Mouse (Mus musculus): ENCODE results near the gene Prcc. TPM values are rescaled to one million over a fixed set of nuclear protein-coding genes. Genes with fewer than 3 reads are reported as not detected.
A peak's percentile ranks its signal among the peaks of the same experiment; 100 is the strongest.

The Prcc gene
- 26.2 and 30.0 TPM in 2 replicates for polyA plus RNA-seq (2012; rRNA removed)

- peak; percentile 71 for DNase-seq (ENCODE audit: low spot score)
Measured at GRCm38 (mm10) chr3:87885281-87886003, at the start of gene Prcc. Gene Prcc (minus strand): TSS chr3:87885608.

DNA sequence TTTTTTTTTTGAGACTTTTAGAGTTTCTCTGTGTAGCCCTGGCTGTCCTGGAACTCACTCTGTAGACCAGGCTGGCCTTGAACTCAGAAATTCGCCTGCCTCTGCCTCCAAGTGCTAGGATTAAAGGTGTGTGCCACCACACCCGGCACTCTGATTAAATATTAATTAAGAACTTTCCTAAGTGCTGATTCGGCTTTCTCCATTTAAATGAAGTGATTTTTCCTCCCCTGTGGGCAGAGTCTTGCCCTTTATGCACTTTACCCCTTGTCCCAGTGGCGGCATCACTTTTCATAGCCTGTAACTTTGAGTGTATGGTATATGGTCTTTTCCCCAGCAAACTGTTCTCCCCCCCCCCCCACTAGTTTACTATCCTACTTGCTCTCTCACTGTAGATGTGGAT is 49.8 kb upstream of the Prcc start:
- no peak for DNase-seq (ENCODE audit: low spot score)

DNA sequence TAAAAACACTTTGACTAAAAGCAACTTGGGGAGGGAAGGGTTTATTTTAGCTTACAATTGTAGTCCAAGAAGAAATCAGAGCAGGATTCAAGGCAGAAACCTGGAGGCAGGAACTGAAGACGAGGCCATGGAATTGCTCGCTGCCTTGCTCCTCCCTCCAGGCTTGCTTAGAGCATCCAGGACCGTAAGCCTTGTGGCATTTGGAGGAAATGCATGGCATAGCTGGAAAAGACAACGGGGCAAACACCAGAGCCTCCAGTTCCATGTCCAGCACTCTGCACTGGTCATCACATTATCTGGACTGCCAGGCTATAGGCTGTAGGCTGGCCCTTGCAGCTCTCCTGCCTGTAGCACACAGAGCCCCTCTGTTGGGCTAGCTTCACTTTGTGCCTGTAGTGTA is 49.1 kb upstream of the Prcc start:
- DNase-seq (ENCODE audit: low spot score) = no peak

- DNase-seq (ENCODE audit: low spot score) = no peak
Measured at GRCm38 (mm10) chr3:87934026-87934425, 48.6 kb upstream of the Prcc start.

DNA sequence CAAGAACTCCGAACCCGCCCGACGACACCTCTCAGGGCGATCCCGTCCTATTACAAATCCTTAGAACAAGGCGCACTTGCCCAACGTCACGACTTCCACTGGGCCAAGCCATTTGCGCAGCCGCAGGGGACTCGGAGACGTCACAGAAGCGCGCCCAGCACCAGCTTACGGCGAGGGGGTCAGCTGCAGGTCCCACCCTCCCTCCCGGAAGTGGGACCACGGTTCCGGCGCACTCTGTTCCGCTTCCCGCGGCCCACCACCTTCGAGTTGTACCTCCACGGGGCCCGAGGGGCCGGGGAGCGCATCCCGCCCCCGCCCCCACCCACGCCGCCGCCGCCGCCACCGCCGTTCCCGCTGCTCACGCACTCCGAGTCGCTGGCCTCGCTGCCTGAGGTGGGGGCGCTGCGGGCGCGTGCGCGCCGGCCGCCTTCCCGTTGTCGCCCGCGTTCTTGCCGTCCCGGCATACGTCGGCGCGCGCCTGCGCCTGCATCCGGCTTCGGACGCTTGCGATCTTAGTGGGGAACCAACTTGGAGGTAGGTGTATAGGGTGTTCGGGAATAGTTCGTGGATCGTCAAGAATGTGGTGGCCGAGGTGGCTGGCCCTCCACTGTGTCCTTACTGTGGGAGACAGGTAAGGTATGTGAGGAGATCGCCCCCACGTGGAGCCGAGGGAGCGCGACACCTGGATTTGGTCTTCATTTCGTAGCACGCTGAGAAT is 44.8 kb upstream of the Prcc start, which contains the start of the genes Isg20l2 and Rrnad1:
Gene Isg20l2, plus strand, starts transcription at position 237 of the 718 bp plus-strand sequence.
Gene Rrnad1, minus strand, starts transcription at position 640 of the 718 bp plus-strand sequence.
- DNase-seq (ENCODE audit: low spot score) = peak; percentile 87

- DNase-seq (ENCODE audit: low spot score) = no peak
Measured at GRCm38 (mm10) chr3:87929341-87930077, 44.1 kb upstream of the Prcc start.

- DNase-seq (ENCODE audit: low spot score) = no peak
Measured at GRCm38 (mm10) chr3:87927452-87927851, 42.0 kb upstream of the Prcc start.

- DNase-seq (ENCODE audit: low spot score) = no peak
Measured at GRCm38 (mm10) chr3:87924996-87925395, 39.6 kb upstream of the Prcc start.

DNA sequence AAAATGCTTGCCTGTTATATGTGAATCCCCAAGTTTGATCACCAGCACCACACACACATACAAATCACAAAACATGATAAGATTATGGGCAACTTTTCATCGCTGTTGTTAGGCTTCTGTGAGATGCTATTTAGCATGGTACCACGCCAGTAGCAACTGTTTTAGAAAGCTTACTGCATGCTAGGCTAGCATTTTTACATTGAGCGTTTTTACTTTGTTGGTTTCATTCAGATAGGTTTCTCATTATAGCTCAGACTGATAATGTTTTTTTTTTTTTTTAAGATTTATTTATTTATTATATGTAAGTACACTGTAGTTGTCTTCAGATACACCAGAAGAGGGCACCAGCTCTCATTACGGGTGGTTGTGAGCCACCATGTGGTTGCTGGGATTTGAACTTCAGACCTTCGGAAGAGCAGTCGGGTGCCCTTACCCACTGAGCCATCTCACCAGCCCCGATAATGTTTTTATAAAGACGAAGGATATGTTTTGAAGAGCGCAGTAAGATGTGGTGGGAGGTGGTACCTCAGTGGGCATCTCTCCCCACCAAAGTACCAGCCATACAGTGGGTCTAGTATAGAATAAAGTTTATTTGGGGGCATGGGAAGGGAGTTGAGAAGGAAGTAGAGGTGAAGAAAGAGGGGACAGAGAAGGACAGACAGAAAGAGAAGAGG is 35.0 kb upstream of the Prcc start:
- no peak for DNase-seq (ENCODE audit: low spot score)

- DNase-seq (ENCODE audit: low spot score) = peak; percentile 45
Measured at GRCm38 (mm10) chr3:87919336-87920108, 34.1 kb upstream of the Prcc start, which contains the start of gene Mrpl24. Gene Mrpl24 (plus strand): TSS chr3:87919506.

DNA sequence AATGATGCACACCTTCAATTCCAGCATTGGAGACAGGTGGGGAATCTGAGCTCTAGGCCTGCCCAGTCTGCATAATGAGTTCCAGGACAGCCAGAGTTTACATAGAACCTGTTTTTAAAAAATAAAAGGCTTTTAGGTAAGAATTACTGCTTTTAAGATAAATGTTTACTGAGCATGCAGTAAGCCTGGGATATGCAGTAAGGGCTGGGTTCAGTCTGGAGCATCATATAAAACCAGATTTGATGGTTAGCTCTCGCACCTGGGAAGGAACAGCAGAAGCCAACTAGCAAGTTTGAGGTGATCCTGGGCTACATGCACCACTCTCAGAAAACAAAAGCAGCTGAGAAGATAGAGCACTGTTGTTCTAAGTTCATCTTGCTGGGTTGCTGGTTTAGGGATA is 33.1 kb upstream of the Prcc start:
- no peak for DNase-seq (ENCODE audit: low spot score)

DNA sequence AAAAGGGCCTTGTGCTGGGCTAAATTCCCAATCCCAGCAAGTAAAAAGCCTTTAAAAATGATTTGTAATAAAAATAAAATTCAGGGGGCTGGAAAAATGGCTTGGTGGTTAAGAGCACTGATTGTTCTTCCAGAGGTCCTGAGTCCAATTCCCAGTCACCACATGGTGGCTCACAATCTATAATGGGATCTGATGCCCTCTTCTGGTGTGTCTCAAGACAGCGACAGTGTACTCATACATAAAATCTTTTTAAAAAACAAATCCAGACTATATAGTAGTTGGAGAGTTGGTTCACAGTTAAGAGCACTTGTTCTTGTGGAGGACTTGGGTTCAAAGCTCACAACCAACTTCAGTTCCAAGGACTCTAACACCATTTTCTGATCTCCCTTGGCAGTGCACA is 31.6 kb upstream of the Prcc start:
- no peak for DNase-seq (ENCODE audit: low spot score)

- no peak for DNase-seq (ENCODE audit: low spot score)
Measured at GRCm38 (mm10) chr3:87913891-87914290, 28.5 kb upstream of the Prcc start.

DNA sequence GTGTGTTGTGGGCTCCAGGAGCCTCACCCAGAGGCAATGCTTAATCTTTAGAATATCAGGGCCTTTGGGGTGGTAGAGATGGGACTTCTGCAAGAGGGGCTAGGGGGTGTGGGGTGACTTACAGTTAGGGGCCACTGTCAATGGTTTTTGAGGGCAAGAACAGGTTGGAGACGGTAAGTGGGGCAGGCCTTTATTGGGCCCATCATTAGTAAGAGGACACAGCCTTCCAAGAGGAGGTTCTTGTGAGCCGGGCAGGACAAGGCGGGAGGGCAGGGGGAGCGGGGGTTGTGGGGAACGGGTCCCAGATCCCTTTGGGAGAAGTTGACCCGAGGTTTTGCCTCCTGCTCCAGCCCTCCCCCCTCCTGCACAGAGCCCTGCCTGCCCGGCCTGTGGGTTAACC is 28.1 kb upstream of the Prcc start:
- DNase-seq (ENCODE audit: low spot score) = no peak

- DNase-seq (ENCODE audit: low spot score) = peak; percentile 68
Measured at GRCm38 (mm10) chr3:87910573-87911141, 25.2 kb upstream of the Prcc start.

DNA sequence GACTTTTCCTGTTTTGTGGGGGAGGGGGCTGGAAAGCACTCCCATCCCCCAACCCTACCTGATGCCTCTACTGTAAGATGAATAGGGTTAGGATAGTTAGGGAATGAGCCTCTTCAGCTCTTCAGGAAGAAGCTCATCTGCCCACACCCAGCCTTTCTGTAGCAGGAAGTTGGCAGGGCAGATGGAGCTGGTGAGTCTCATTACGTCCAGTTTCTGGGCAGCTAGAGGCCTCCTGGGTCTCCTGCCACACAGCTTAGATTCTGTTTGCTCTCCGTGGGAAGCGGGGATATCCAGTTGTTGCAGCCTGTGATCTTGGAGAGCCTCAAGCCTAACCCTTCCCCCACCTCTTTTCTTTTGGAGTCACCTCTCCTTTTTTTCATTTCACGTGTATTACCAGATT is 24.5 kb upstream of the Prcc start:
- no peak for DNase-seq (ENCODE audit: low spot score)

DNA sequence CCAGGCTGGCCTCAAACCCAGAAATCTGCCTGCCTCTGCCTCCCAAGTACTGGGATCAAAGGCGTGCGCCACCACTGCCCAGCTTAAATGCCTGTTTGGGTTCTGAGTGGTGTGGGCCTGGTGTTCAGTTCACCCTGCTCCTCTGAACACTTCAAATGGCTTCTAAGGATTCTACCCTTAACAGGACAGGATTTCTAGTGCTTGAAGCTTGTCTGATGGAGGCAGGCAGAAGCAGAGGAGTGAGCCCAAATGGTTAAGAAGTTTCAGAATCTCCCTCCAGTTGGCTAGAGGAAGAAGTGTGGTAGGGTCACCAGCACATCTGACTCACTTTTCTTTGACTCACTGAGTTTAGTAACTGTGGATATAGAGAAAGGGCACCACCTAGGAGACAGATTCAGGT is 24.0 kb upstream of the Prcc start:
- DNase-seq (ENCODE audit: low spot score) = no peak

DNA sequence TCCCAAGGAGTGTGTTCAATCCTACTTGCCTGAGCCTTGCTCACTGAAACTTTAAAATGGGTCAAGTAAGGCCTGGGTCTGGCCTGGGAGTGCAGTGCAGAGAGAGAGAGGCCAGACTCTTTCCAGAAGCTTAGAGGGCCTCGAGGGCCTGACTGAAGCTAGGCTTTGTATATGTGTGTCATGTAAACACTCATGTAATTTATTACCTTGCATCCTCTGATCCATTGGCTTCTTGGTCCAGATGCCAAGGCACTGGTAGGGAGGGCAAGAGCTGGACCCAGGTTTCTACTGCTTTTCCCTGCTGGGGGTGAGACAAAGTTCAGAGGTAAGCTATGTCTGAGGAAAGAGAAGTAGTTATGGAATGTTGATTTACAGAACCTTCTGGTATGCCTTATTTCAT is 22.5 kb upstream of the Prcc start:
- DNase-seq (ENCODE audit: low spot score) = no peak

GRCm38 (mm10) chr3:87906981-87907857 is 21.8 kb upstream of the Prcc start:
- no peak for DNase-seq (ENCODE audit: low spot score)

DNA sequence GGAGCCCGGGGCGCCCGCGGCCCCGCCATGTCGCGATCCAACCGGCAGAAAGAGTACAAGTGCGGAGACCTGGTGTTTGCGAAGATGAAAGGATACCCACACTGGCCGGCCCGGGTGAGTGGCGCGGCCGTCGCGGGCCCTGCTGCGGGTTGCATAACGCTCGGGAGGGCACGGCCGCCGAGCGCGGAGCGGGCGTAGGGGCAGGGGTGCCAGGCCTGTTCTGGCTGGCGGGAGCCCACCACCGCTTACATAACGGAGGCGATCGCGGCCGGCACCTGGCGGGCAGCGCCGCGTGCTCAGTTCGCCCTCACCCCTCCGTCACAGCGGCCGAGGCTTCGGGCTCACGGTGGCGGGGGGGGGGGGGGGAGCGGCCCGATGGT is 21.2 kb upstream of the Prcc start:
- DNase-seq (ENCODE audit: low spot score) = peak; percentile 67

Measured in urinary bladder, adult 2 months (tissue).